Mouse (Mus musculus): ENCODE measurements around the gene Rbx1.

GRCm38 (mm10) chr15:81518761-81519160 is 52.7 kb downstream of the Rbx1 start:
- TF ChIP-seq EP300 (IDR thresholded peaks at IDR 0.05; ENCODE audit: low read depth): no peak
- TF ChIP-seq CTCF (IDR thresholded peaks at IDR 0.05; ENCODE audit: low read depth): no peak

All from liver, postnatal 0 days (tissue).